Mouse (Mus musculus): Measurements from ENCODE around the gene Arhgap17.

The Arhgap17 gene

DNA sequence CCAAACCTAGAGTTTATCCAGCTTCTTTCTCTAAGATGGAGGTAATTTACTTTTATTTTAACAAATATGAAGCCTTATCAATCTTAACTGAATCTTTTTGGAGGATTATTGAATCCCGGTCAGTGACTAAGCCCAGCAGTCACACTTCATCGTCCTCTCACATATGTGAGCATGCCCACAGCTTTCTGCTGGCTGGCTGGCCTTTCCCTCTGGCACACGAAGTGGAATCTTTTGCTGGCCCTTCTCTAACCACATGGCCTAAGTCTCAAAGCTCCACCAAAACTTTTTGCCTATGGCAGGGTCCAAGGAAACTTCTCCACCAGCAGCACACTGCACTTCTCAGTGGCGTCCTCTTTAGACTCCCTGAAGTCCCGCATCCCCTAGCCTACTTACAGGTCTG, 27.8 kb downstream of the Arhgap17 start:
- DNase-seq (ENCODE audit: low read depth): no peak

- no peak for DNase-seq (ENCODE audit: low read depth)
These were observed 31.4 kb downstream of the Arhgap17 start for GRCm38 (mm10) chr7:123338351-123338750.

- no peak for DNase-seq (ENCODE audit: low read depth)
These were observed 33.4 kb downstream of the Arhgap17 start for GRCm38 (mm10) chr7:123336322-123336721.

DNA sequence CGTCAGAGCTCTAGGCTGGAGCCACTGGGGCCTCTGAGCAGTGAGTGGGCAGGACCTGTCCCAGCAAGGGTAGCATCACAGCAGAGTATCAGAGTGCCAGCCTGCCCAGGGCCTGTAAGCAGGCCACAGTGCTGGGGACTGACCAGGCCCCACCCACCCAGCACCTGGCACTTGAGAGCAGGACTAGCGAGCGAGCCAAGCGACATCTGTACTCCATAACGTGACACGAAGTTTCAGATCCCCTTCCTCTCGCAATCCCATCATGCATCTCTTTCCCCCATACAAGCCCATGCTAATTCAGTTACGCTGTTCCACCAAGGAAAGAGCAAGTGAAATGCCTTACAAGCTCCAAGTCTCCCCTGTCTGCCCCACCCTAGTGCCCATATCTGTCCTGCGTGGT, 39.2 kb downstream of the Arhgap17 start:
- DNase-seq (ENCODE audit: low read depth): no peak

DNA sequence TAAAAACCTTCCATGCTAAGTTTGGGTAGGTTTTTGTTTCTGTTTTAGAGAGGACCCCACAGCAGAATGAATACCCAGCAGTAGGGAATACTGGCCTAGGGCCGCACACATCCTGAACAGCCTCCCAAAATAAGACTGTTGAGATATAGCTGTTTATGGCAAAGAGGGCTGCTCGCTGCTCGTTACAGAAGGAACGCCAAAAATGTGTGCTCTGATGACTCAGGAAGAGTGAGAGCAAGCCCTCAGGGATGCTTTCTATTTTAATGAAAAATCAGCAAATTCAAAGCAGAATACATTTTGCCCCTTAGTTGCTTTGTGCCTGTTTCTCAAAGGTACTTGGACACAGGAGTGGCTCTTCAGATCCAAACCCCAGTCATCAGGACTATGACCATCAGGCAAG, 41.8 kb downstream of the Arhgap17 start:
- DNase-seq (ENCODE audit: low read depth): no peak

DNA sequence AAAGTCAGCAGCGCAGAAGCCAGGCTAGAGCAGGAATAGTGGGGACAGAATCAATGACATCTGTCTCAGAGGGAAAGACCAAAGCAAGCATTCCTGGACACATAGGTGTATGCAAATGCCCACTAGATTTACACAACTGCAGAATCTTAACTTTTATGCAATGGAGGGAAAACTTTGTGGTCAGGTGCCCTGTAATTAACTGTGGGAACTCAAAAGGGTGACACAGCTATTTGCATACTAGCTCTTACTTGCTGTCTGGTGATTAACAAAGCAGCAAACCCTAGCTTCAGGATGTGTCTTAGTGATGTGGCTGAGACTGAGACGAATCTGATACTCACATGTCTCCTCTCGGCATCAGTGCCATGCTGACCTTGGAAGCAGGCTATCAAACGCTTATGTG, 42.8 kb downstream of the Arhgap17 start:
- DNase-seq (ENCODE audit: low read depth): no peak

DNA sequence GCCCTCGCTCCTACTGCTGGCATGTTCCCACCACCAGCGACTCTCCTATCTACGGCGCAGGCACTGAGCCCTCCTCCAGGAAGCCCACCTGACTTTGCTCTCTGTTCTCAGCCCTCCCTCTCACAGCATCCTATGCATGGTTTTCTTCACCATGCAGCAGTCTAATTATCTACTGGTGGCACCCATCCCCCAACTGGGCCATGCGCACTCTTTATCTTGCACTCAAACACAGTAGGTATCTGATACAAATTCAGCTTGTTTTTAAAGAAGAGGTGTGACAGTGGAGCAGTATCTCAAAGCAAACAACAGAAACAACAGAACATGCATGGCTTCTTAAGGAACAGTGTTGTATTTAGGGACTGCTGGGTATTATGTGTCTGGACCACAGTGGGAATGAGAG, 43.7 kb downstream of the Arhgap17 start:
- DNase-seq (ENCODE audit: low read depth): no peak

GRCm38 (mm10) chr7:123324105-123324504, 45.6 kb downstream of the Arhgap17 start:
- DNase-seq (ENCODE audit: low read depth): no peak

DNA sequence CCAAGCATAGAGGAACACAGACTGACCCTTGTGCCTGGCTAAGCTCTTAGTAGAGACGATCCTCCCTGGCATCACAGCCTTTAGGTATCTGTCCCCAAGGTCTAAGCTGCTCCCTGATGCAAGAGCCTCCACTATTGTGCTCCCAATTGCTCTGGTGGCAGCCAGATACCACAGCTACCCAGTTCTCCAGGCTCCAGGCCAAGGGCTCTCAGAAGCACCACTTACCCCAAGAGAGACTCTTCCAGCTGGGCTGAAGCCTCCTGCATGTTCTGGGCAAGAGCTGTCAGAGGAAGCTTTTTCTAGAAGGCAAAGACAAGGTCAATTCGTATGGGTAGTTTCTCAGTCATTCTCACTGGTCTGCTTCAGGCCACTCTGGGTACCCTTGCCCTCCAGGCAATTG, 46.3 kb downstream of the Arhgap17 start:
- DNase-seq (ENCODE audit: low read depth): no peak

DNA sequence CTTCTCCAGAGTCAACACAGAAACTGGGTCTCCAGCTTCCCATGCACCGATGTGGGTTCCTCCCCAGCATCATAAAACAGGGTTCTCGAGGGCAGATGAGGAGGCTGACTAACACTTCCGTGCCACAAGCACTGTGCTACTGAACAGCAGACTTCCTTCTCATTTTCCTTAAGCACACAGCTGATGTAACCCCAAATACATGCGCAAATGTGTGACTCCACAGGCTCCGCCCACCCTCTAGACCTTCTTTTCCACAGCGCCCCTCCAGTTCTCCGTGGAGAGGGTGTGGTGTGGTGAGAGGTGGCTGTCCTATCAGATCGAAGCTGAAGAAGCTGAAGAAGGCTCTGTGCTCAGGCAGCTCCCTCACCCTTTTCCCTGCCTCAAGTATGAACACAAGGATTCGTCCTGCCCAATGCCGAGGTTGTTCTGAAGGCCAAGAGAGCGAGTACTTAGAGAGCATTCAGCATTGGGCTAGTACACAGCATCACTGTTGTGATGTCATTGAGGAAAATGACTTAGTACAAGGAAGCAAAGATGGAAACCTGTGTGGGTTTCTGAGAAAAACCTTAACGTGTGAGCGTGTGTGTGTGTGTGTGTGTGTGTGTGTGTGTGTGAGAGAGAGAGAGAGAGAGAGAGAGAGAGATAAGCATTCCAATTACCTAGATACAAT, 47.1 kb downstream of the Arhgap17 start:
- peak; percentile 82 for DNase-seq (ENCODE audit: low read depth)

GRCm38 (mm10) chr7:123312738-123313137, 57.0 kb downstream of the Arhgap17 start:
- DNase-seq (ENCODE audit: low read depth): no peak

GRCm38 (mm10) chr7:123311836-123312235, 57.9 kb downstream of the Arhgap17 start:
- DNase-seq (ENCODE audit: low read depth): no peak

GRCm38 (mm10) chr7:123307887-123308558, 61.7 kb downstream of the Arhgap17 start:
- DNase-seq (ENCODE audit: low read depth): no peak

GRCm38 (mm10) chr7:123307236-123307635, 62.5 kb downstream of the Arhgap17 start:
- no peak for DNase-seq (ENCODE audit: low read depth)

DNA sequence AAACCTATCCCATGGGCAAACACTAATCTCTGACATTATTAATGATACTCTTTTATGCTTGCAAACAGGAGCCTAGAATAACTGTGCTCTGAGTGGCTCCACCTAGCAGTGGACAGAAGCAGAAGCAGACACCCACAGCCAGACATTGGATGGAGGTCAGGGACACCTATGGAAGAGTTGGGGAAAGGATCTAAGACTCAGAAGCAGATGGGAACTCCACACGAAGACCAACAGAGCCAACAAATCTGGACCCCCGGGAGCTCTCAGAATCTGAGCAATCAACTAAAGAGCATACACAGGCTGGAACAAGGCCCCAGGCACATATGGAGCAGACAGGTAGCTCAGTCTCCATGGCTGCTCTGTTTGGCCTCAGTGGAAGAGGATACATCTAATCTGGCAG, 64.3 kb downstream of the Arhgap17 start:
- no peak for DNase-seq (ENCODE audit: low read depth)

DNA sequence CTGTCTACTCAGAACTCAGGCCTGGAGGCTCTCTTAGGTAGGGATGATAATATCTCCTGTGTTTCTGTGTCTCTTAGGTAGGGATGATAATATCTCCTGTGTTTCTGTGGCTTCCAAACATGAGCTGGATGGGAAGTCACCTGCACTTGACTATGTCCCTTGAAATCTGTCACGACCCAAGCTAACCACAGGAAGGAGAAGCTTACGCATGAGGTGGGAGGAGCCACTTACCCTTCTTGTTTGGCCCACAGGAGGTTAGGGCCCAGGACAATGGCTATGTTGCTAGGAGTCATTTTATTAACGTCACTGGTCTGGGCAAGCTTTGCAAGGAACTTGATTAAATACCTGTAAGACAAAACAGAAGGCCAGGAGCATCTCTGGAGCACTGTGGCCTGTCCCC, 69.5 kb downstream of the Arhgap17 start:
- DNase-seq (ENCODE audit: low read depth): peak; percentile 56

GRCm38 (mm10) chr7:123298225-123298624, 71.5 kb downstream of the Arhgap17 start:
- no peak for DNase-seq (ENCODE audit: low read depth)

- no peak for DNase-seq (ENCODE audit: low read depth)
These were observed 73.6 kb downstream of the Arhgap17 start for GRCm38 (mm10) chr7:123296097-123296496.

GRCm38 (mm10) chr7:123295423-123295822, 74.3 kb downstream of the Arhgap17 start:
- no peak for DNase-seq (ENCODE audit: low read depth)

- no peak for DNase-seq (ENCODE audit: low read depth)
These were observed 75.8 kb downstream of the Arhgap17 start for GRCm38 (mm10) chr7:123293898-123294297.

DNA sequence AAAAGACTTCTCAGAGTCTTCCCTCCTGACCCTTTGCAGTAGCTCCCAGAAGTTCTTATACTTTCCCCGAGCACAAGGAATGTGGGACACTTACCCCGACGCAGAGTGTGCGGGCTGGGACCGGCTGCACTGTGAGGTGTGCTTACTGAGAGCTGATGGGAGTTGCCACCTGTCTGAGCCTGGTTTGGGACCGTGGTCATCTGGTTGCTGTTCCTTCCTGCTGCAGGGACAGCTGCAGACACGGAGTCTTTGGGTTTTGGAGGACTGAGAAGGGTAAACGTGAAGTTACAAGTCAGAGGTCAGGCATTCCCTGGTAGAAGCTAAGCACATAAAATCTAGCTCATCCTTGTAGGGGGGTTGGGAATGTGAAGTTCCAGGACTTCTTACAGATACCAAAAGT, 77.8 kb downstream of the Arhgap17 start:
- no peak for DNase-seq (ENCODE audit: low read depth)

DNA sequence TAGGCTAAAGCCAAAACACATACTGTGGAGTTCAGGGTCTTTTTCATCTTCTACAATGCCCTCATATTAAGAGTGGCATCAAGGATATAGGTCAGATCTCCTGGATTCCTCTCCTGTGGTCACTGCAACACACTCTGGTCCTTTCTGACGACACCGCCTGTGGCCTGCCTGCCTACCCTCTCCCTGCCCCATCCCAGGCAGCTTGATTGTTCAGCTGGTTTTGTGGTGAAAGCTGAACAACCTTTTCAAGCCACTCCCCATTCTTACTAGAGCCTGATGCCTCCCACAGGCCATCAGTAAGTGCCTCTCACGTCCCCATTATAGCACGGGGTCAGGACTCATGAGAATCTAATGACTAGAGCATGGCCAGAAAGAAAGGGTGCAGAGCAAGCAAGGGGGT, 80.5 kb downstream of the Arhgap17 start:
- no peak for DNase-seq (ENCODE audit: low read depth)

DNA sequence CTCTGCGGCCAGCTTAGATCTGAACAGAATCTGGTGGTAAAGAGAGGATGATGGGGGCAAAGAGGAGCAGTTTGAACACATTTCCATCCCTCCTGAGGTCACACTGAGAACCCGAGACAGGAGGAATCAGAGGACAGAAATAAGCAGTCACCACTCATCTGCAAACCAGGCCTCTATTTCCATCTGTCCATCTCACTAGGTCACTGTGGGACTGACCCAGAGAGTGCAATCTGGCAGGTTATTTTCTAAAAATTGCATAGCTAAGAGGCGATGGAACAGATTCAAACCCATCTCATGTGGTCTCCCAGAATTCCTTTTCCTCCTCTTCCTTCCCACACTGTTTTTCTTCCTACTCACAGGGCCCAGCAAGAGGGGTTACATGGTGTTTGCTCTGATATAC, 81.8 kb downstream of the Arhgap17 start:
- no peak for DNase-seq (ENCODE audit: low read depth)

DNA sequence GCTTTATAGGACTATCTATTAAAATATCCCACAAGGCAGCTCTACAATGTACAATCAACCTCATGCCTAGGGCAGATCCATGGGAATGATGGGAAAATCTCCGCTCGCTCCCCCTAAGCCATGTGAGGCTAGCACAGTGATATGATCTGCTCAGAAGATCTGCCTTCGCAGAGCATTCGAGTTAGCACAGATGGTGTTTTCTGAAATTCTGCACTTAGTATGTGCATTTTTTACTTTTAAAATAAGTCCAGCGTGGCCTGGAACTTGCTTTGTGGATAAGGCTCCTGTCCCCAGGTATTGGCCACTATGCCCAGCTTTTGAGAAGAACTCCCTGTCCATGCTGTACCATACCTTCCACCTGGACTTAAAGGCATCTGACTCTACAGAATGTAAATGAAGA, 83.8 kb downstream of the Arhgap17 start:
- DNase-seq (ENCODE audit: low read depth): no peak

Measured in induced T-regulatory cell, adult 2 months (primary cell).